Mouse (Mus musculus) MEL (cell line): ENCODE measurements at regions not wholly inside any gene's neighbourhood (a gene's known extent, or its start where the extent isn't known, plus 50 kb on each side); places are given as distances from the start of the nearest gene placed in this dataset.

Experiments used
- CHD2 ChIP-seq: IDR thresholded peaks from 2 replicates; pipeline ENCODE4 v1.6.1; 2011; ENCODE audit warnings: low read length, improper control_type of control experiment
- CTCF ChIP-seq, 3 experiments: IDR thresholded peaks in 2 of 3; conservative IDR thresholded peaks in 1 of 3; 2 replicates each; pipeline ENCODE4 v1.5.1; 2011 to 2012; ENCODE audit warnings: low read length in 3 of 3, low read depth in 2 of 3, mild to moderate bottlenecking in 2 of 3, improper control_type of control experiment in 1 of 3, inconsistent platforms in 1 of 3, mixed read lengths in 1 of 3, moderate library complexity in 1 of 3; ENCODE audit not compliant: control insufficient read depth in 1 of 3, insufficient read depth in 1 of 3, poor library complexity in 1 of 3, severe bottlenecking in 1 of 3
- EP300 ChIP-seq, 2 experiments: IDR thresholded peaks; 2 replicates each; pipeline ENCODE4 v1.6.1; 2011; ENCODE audit warnings: improper control_type of control experiment in 2 of 2, low read length in 2 of 2, low read depth in 1 of 2, mild to moderate bottlenecking in 1 of 2
- NELFE ChIP-seq: IDR thresholded peaks from 2 replicates; pipeline ENCODE4 v1.6.1; 2011; ENCODE audit warnings: low read depth, low read length, improper control_type of control experiment
- POLR2A ChIP-seq, 2 experiments: IDR thresholded peaks; 2 replicates each; pipeline ENCODE4 v1.6.1; 2011 to 2012; ENCODE audit warnings: low read length in 2 of 2, mild to moderate bottlenecking in 2 of 2, control low read depth in 1 of 2, improper control_type of control experiment in 1 of 2, low read depth in 1 of 2, moderate library complexity in 1 of 2; ENCODE audit not compliant: control insufficient read depth in 1 of 2, insufficient read depth in 1 of 2, poor library complexity in 1 of 2
- RAD21 ChIP-seq: IDR thresholded peaks from 2 replicates; pipeline ENCODE4 v1.6.1; 2011; ENCODE audit warnings: mild to moderate bottlenecking, low read depth, low read length, improper control_type of control experiment
- USF1 ChIP-seq: IDR thresholded peaks from 2 replicates; pipeline ENCODE4 v1.6.1; 2014; ENCODE audit warnings: low read depth, mild to moderate bottlenecking, inconsistent platforms, low read length, improper control_type of control experiment, moderate library complexity

- TF ChIP-seq USF1 = no peak
- TF ChIP-seq CTCF (IDR thresholded peaks at IDR 0.05 in 2 of 3, conservative IDR thresholded peaks at IDR 0.05 in 1 of 3; ENCODE audit: control insufficient read depth in 1 of 3, insufficient read depth in 1 of 3, low read depth in 2 of 3, low read length in 3 of 3, poor library complexity in 1 of 3, severe bottlenecking in 1 of 3) = no peak
- TF ChIP-seq EP300 (IDR thresholded peaks at IDR 0.05; ENCODE audit: low read depth in 1 of 2, low read length in 2 of 2) = no peak
- no peak for TF ChIP-seq POLR2A (IDR thresholded peaks at IDR 0.05; ENCODE audit: control insufficient read depth in 1 of 2, insufficient read depth in 1 of 2, low read depth in 1 of 2, low read length in 2 of 2, poor library complexity in 1 of 2)
- TF ChIP-seq NELFE = no peak
- TF ChIP-seq RAD21 = no peak
- TF ChIP-seq CHD2 = no peak
Observed at GRCm38 (mm10) chr11:90741952-90742617, 53.9 kb upstream of the Tom1l1 start.
